Mouse (Mus musculus) forebrain, embryonic 10.5 days (tissue): ENCODE results near the gene Mrpl38. TPM values are rescaled to one million over a fixed set of nuclear protein-coding genes. Genes with fewer than 3 reads are reported as not detected.
A peak's percentile ranks its signal among the peaks of the same experiment; 100 is the strongest.

ENCODE experiments used
- DNase-seq: peaks from one replicate; pipeline ENCODE4 v3.0.0-alpha.2; 2017; ENCODE audit warnings: low spot score; ENCODE audit errors: extremely low spot score
- H3K27ac ChIP-seq: fragments of 300-500 bp; sonication (generic); 2 replicates; pipeline ENCODE4 v1.5.1; 2016; ENCODE audit warnings: mild to moderate bottlenecking
- H3K27me3 ChIP-seq: fragments of 300-500 bp; sonication (generic); 2 replicates; pipeline ENCODE4 v1.6.1; 2016; ENCODE audit warnings: mild to moderate bottlenecking; ENCODE audit not compliant: poor library complexity, severe bottlenecking
- H3K36me3 ChIP-seq: fragments of 300-500 bp; sonication (generic); replicated peaks from 2 replicates; pipeline ENCODE4 v1.6.1; 2016; ENCODE audit warnings: mild to moderate bottlenecking, moderate library complexity
- H3K4me1 ChIP-seq: fragments of 300-500 bp; sonication (generic); 2 replicates; pipeline ENCODE4 v1.6.1; 2016
- H3K4me3 ChIP-seq: fragments of 300-500 bp; sonication (generic); 2 replicates; pipeline ENCODE4 v1.5.1; 2016; ENCODE audit warnings: mild to moderate bottlenecking, moderate library complexity
- H3K9me3 ChIP-seq: fragments of 300-500 bp; sonication (generic); 2 replicates; pipeline ENCODE4 v1.6.1; 2016; ENCODE audit warnings: mild to moderate bottlenecking, moderate library complexity
- WGBS: fragments of 180-500 bp; shearing (Covaris S2); methylation state at CpG from one replicate; pipeline ENCODE4 v1.1.7; 2016; 5-methylcytosine and 5-hydroxymethylcytosine counted together
- polyA plus RNA-seq: library from polyadenylated mRNA; unstranded; fragments of >200 nt; fragmentation: Nextera tagmentation; extraction: Ambion mirVana; gene quantifications from 2 replicates; pipeline ENCODE4 v1.2.1, GENCODE M21; 2016

Mrpl38 gene
- polyA plus RNA-seq, 1 experiment from 2014 or later: 114 TPM

- DNase-seq: no peak
Measured at GRCm38 (mm10) chr11:116117819-116118218, 20.8 kb downstream of the Mrpl38 start.

GRCm38 (mm10) chr11:116117241-116117640 lies 21.4 kb downstream of the Mrpl38 start:
- Histone ChIP-seq H3K4me3 (no peak overlapping the region), H3K27me3 (peaks cover 1% of the 10 kb centered on the region), H3K9me3 (no peaks in the 10 kb centered on the region), H3K27ac (no peak overlapping the region), H3K36me3 (peaks cover 2% of the 10 kb centered on the region; the same call in 1 of the 2 replicates), H3K4me1 (peaks cover 17% of the 10 kb centered on the region)
- WGBS: 68% methylated on average over 12 of the region's 12 CpGs
- no peak for DNase-seq

More at GRCm38 (mm10) chr11:116117819-116118218, 20.8 kb downstream of the Mrpl38 start:
- no peaks in the 10 kb centered on the region for H3K27me3 ChIP-seq
- peaks cover 4% of the 10 kb centered on the region; the same call in 1 of the 2 replicates for H3K36me3 ChIP-seq
- H3K27ac ChIP-seq: no peak overlapping the region
- no peak overlapping the region for H3K4me3 ChIP-seq
- H3K9me3 ChIP-seq: no peaks in the 10 kb centered on the region
- H3K4me1 ChIP-seq: peaks cover 17% of the 10 kb centered on the region

GRCm38 (mm10) chr11:116111611-116112203 lies 27.0 kb downstream of the Mrpl38 start:
- no peak for DNase-seq
- H3K4me1 ChIP-seq: peaks cover 39% of the 10 kb centered on the region
- H3K27me3 ChIP-seq: peaks cover 57% of the 10 kb centered on the region
- no peak overlapping the region for H3K4me3 ChIP-seq
- H3K27ac ChIP-seq: no peak overlapping the region
- H3K36me3 ChIP-seq: no peaks in the 10 kb centered on the region
- WGBS: 86% methylated on average over 19 of the region's 19 CpGs
- H3K9me3 ChIP-seq: no peaks in the 10 kb centered on the region

GRCm38 (mm10) chr11:116111067-116111466 lies 27.6 kb downstream of the Mrpl38 start:
- H3K9me3 ChIP-seq: no peaks in the 10 kb centered on the region
- WGBS: 78% methylated on average over 4 of the region's 4 CpGs
- no peaks in the 10 kb centered on the region for H3K36me3 ChIP-seq
- DNase-seq: no peak
- no peak overlapping the region for H3K4me3 ChIP-seq
- no peak overlapping the region for H3K27ac ChIP-seq
- peaks cover 63% of the 10 kb centered on the region for H3K27me3 ChIP-seq
- H3K4me1 ChIP-seq: peaks cover 44% of the 10 kb centered on the region

- no peaks in the 10 kb centered on the region for H3K9me3 ChIP-seq
- WGBS: 38% methylated on average over 10 of the region's 10 CpGs
- H3K27ac ChIP-seq: 0 out of 2 replicates have a peak overlapping the region, but pooled peaks have one; percentile 67
- H3K27me3 ChIP-seq: peaks cover 68% of the 10 kb centered on the region
- peak overlapping the region; percentile 44 for H3K4me3 ChIP-seq
- no peaks in the 10 kb centered on the region for H3K36me3 ChIP-seq
- no peak for DNase-seq
- peaks cover 49% of the 10 kb centered on the region for H3K4me1 ChIP-seq
Measured at GRCm38 (mm10) chr11:116110540-116110939, 28.1 kb downstream of the Mrpl38 start.

- Histone ChIP-seq H3K4me3 (peak overlapping the region; percentile 44), H3K9me3 (no peaks in the 10 kb centered on the region), H3K27ac (peak overlapping the region; percentile 67), H3K27me3 (peaks cover 72% of the 10 kb centered on the region), H3K36me3 (no peaks in the 10 kb centered on the region), H3K4me1 (peaks cover 49% of the 10 kb centered on the region)
- no peak for DNase-seq
- WGBS: 3% methylated on average over 35 of the region's 35 CpGs
Measured at GRCm38 (mm10) chr11:116110131-116110530, 28.5 kb downstream of the Mrpl38 start.

GRCm38 (mm10) chr11:116109441-116110081 lies 29.1 kb downstream of the Mrpl38 start:
- H3K36me3 ChIP-seq: no peaks in the 10 kb centered on the region
- 3% methylated on average over 70 of the region's 70 CpGs for WGBS
- H3K27ac ChIP-seq: peak overlapping the region; percentile 67
- H3K27me3 ChIP-seq: peaks cover 78% of the 10 kb centered on the region
- H3K9me3 ChIP-seq: no peaks in the 10 kb centered on the region
- H3K4me1 ChIP-seq: peaks cover 52% of the 10 kb centered on the region
- DNase-seq: no peak
- H3K4me3 ChIP-seq: peak overlapping the region; percentile 44

- Histone ChIP-seq H3K9me3 (no peaks in the 10 kb centered on the region), H3K27ac (no peak overlapping the region), H3K4me3 (peak overlapping the region; percentile 44), H3K36me3 (no peaks in the 10 kb centered on the region), H3K4me1 (peaks cover 62% of the 10 kb centered on the region), H3K27me3 (peaks cover 88% of the 10 kb centered on the region)
- DNase-seq: no peak
- 3% methylated on average over 23 of the region's 23 CpGs for WGBS
Measured at GRCm38 (mm10) chr11:116108464-116109137, 30.1 kb downstream of the Mrpl38 start.

GRCm38 (mm10) chr11:116107777-116108285 lies 30.8 kb downstream of the Mrpl38 start:
- Histone ChIP-seq H3K27me3 (peaks cover 92% of the 10 kb centered on the region), H3K9me3 (no peaks in the 10 kb centered on the region), H3K4me3 (peak overlapping the region; percentile 44), H3K4me1 (peaks cover 67% of the 10 kb centered on the region), H3K27ac (0 out of 2 replicates have a peak overlapping the region, but pooled peaks have one; percentile 45), H3K36me3 (no peaks in the 10 kb centered on the region)
- WGBS: 5% methylated on average over 19 of the region's 19 CpGs
- no peak for DNase-seq

- Histone ChIP-seq H3K27me3 (peaks cover 90% of the 10 kb centered on the region), H3K9me3 (no peaks in the 10 kb centered on the region), H3K27ac (0 out of 2 replicates have a peak overlapping the region, but pooled peaks have one; percentile 45), H3K4me1 (peaks cover 71% of the 10 kb centered on the region), H3K36me3 (no peaks in the 10 kb centered on the region), H3K4me3 (peak overlapping the region; percentile 44)
- WGBS: 12% methylated on average over 14 of the region's 14 CpGs
- DNase-seq: no peak
Measured at GRCm38 (mm10) chr11:116106963-116107776, 31.5 kb downstream of the Mrpl38 start.

- peak overlapping the region; percentile 59; the same call in 1 of the 2 replicates for H3K27ac ChIP-seq
- DNase-seq: peak; percentile 46
- H3K27me3 ChIP-seq: peaks cover 82% of the 10 kb centered on the region
- H3K36me3 ChIP-seq: no peaks in the 10 kb centered on the region
- H3K9me3 ChIP-seq: no peaks in the 10 kb centered on the region
- WGBS: 27% methylated on average over 32 of the region's 32 CpGs
- peaks cover 79% of the 10 kb centered on the region for H3K4me1 ChIP-seq
- peak overlapping the region; percentile 25 for H3K4me3 ChIP-seq
Measured at GRCm38 (mm10) chr11:116106154-116106962, 32.3 kb downstream of the Mrpl38 start.
